Mouse (Mus musculus) frontal cortex, postnatal 10 days (tissue): ENCODE results near the gene Mdga1.
A peak's percentile ranks its signal among the peaks of the same experiment; 100 is the strongest.

Source experiments
- DNase-seq, 2 experiments: peaks; one replicate each; pipeline ENCODE4 v3.0.0; 2022; ENCODE audit warnings: low spot score in 2 of 2, mixed read lengths in 1 of 2

Gene Mdga1

GRCm38 (mm10) chr17:29886655-29887251 lies 83.1 kb downstream of the Mdga1 start:
- DNase-seq = no peak

GRCm38 (mm10) chr17:29886061-29886460 lies 83.8 kb downstream of the Mdga1 start:
- peak in 1 of 2 experiments; percentile 46 for DNase-seq

- no peak for DNase-seq
These were observed 85.3 kb downstream of the Mdga1 start for GRCm38 (mm10) chr17:29884596-29884995.

GRCm38 (mm10) chr17:29883351-29883750 lies 86.5 kb downstream of the Mdga1 start:
- DNase-seq = no peak

DNA sequence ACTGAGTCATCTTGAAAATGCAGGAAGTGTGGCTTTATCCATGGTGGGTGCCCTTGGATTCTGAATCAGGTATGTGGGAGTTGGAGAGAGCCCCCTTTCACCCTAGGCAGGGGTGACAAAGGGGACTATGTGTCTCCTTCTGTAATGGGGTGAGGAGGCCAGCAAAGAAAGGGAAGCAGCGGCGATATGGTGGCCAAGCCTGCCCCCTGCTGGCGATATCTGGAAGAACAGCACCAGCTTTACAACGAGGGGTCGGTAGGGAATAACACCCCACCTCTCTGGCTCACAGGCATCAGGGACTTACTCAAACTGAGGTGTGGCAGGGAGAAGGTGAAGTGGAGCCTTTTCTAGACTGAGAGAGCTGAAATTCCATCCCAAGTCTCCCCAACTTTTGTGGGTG lies 87.0 kb downstream of the Mdga1 start:
- DNase-seq = peak in 1 of 2 experiments; percentile 67

DNA sequence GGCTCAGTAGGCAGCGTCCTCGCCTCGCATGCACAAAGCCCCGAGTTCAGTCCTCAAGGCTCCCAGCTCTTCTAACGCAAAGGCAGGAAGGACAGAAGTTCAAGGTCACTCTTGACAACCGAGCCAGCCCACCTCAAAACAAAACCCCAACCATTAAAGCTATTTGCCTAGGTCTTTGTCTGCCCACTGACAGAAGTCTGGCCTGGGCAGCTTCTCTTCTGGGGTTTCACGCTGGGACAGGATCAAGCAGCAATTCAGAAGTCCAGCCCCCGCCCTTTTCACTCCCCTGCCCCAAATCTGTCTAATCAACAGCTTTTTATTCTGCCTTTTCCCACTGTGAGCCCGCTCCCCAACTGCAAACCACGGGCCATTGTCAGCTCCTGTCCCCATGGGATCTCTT lies 89.6 kb downstream of the Mdga1 start:
- DNase-seq = no peak

DNA sequence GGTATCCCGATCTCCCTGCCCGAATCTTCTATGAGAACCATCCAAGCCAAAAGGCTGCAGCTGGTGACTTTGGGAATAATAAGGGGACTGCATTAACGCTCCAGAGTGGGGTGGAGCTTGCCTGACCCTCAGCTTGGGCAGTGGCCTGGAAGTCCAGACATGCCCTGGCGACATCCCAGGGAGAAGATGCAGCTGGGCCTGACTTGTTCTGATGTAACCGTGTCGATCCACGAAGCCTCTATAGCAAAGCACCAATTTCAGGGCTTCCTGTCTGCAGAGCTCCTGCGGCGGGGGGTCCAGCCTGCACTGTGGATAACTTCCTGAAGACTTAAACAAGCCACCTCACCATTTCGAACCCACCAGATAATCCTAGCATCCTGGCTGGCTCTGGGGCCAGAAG lies 90.9 kb downstream of the Mdga1 start:
- no peak for DNase-seq

GRCm38 (mm10) chr17:29874082-29874679 lies 95.7 kb downstream of the Mdga1 start:
- no peak for DNase-seq

DNA sequence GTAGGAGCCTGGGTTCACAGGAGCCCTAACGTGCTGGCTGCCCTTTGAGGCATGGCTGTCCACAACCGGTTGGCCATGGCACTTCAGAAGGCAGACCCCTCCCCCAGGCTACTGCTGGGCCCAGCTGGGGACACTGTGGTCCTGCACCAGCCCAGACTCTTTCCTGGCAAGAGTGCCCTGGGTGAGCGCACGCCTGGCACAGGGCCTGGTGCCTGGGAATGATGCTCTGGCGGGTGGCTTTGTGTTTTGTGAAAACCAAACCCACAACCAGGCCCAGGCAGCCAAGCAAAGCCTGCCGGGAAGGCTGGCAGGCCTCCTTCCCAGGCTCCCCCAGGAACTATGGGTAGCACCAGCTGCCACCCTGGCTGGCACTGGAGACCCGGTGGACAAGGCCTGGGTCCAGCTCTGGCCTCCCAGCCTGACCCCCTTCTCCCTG lies 96.3 kb downstream of the Mdga1 start:
- peak; percentile 82 to 87 for DNase-seq

DNA sequence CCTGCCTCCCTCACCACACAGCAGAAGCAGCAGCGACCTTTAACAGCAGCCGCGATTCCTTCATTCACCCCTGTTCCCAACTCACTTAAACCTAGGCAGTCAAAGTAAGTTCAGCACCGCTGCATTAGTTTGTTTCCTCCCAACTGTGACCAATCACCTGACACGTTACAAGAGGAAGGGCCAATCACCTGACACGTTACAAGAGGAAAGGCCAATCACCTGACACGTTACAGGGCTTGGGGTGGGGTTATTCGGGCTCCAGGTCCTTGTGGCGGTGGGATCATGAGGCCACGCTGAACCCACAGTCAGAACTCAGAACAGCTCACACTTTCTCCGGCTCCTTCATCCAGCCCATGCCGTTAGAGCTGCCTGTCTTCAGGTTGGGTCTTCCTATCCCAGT lies 99.6 kb downstream of the Mdga1 start:
- DNase-seq = no peak

- no peak for DNase-seq
These were observed 104.0 kb downstream of the Mdga1 start for GRCm38 (mm10) chr17:29865914-29866313.

GRCm38 (mm10) chr17:29864440-29864839 lies 105.4 kb downstream of the Mdga1 start:
- no peak for DNase-seq

DNA sequence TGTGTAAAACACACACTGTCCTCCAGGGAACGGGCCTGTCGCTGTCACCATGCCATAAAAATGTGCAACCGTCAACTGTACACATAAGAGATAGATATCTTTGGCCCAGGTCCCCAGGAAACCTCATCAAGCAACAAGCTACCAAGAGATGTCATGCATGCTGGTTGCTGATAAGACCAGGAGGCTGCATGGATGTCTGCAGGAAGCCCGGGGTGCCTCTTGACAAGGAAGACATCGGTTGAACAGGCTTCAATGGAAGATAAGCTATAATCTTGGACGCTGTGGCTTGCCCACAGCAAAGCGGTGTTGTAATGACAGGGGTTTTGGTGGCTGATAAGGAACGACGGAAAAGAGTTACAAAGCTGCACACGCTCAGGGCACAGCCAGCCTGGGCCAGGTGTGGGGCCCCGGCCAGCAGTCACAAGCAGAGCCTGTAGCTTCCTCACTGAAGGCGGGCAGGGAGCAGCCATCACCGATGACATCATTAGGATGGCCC lies 110.1 kb downstream of the Mdga1 start:
- DNase-seq = no peak

DNA sequence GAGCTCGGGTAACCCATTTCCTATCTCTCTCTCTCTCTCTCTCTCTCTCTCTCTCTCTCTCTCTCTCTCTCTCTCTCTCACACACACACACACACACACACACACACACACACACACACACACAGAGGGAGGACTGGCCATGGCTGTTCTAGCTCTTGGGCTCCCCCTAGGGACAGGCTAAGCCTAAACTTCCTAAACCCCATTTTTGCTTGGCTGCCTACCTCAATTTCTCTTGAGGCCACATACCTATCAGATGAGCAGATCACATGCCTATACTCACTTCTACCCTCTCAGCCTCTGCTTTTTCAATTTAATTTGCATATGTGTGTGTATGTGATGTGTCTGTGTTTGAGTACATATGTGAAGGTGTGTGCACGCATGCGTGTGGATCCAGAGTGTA lies 111.1 kb downstream of the Mdga1 start:
- DNase-seq = no peak

- DNase-seq = no peak
These were observed 113.9 kb downstream of the Mdga1 start for GRCm38 (mm10) chr17:29855702-29856580.

- DNase-seq = no peak
These were observed 115.1 kb downstream of the Mdga1 start for GRCm38 (mm10) chr17:29854835-29855234.

DNA sequence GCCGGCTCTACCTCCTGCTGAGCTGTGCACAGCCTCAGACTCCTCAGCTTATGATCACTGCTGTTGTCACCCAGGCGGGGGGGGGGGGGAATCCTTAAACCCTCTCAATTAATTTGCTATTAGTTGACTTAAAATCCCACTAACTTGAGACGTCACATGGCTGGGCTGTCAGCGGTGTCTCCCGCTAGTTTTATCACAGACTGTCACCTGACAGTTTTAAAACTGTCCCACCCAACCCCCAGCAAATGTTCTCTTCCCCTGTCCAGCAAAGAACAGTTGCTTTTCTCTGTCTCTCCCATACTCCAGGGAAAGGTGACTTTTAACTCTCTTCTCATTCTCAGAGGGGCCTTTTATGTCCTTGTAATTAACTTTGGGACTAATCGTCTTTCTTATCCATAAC lies 115.5 kb downstream of the Mdga1 start:
- no peak for DNase-seq

- DNase-seq = no peak
These were observed 116.9 kb downstream of the Mdga1 start for GRCm38 (mm10) chr17:29852846-29853486.

DNA sequence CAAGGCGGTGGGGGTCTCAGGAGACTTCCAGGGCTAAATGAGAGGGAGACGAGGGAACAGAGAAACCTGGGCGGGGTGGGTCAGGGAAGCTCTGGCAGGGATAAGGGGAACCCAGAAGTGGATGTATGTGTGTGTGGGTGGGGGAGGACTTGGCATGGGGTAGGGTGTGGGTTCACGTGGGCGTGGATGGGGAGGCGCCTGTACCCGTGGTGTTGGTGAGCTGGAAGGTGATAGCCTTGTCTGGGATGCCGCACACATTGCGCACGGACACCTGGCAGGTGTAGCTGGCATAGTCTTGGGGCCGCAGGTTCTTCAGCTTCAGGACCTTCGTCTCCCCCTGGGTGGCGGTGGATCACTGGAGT lies 120.5 kb downstream of the Mdga1 start:
- DNase-seq = no peak

- DNase-seq = peak in 1 of 2 experiments; percentile 44
These were observed 121.0 kb downstream of the Mdga1 start for GRCm38 (mm10) chr17:29848793-29849435.

DNA sequence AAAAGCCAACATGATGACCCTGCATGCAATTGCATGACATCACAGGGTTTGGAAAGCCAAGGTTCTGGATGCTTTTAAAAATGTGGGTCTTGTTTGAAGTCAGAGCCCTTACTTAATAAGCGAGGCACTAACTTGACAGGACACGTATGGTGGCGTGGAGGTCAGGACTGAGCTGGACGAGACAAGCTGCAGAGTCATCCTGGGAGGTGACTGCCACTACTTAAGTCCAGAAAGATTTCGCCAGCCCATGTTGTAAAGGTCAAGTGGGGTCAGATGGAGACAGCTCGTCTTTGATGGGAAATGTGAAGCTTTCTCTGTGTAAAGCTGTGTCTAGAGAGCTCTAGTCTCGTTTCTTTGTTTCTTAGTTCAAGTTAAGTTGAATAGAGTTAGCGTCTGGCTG lies 122.6 kb downstream of the Mdga1 start:
- no peak for DNase-seq

DNA sequence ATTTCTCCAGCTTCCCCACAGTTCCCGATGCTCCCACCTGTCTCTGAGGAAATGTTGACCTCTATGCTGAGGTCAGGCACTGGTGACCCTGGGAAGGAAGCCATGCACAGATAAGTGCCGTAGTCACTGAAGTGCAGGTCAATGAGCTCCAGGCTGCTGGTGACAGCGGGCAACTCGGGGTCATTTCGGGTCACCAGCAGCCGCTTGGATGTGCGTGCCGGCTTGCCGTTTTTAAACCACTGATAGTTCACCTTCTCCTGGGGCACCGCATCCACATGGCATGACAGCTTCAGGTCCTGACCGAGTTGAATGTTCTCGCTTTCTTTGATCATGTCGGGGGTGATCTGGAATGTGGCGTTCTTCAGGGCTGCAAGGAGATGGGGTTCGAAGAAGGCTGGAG lies 123.6 kb downstream of the Mdga1 start:
- no peak for DNase-seq
